Mouse (Mus musculus) gastrocnemius, postnatal 25 days (tissue): Measurements from ENCODE around the gene Tmcc2. TPM values are rescaled to one million over a fixed set of nuclear protein-coding genes. Genes with fewer than 3 reads are reported as not detected.

Source experiments
- DNase-seq: peaks from one replicate; pipeline ENCODE4 v3.0.0; 2022
- total RNA-seq, 2 experiments: library from RNA; stranded (reverse); gene quantifications; 1 replicate in 1 of 2; 2 replicates in 1 of 2; pipeline ENCODE4 v1.2.3; 2021

Gene Tmcc2
- total RNA-seq, 2 experiments from 2014 or later = 23.3 to 25.1 TPM

DNA sequence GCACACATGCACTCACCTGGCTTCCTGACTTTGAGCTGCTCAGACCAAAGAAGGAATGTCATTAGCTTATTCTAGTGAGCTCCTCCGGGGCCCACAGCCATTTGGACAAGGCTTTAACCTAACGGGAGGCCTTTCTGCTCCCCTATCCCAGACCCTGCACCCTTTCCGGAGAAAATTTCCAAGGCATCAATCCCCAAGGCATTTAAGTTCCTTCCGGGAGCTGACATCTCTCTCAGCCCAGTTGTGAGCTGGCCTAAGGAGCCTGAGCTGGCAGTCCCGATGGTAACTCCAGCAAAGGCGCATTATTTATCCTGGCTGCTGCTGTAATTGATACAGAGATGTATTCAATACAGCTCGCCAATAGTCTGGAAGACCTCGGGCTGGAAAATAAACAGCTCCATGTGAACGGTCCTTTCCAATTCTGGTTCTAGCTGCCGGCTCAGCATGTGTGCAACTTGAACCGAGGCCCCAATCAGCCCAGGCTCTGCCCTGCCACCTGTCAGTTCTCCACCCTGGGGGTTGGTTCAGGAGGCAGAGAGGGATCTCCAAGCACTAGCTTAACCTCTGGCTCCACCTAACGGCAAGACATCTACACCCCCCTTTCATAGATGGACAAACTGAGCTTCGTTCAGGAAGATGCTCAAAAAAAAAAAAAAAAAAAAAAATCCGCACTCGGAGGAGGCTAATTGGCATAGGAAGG, 1.0 kb downstream of the Tmcc2 start:
- peak; percentile 83 for DNase-seq

DNA sequence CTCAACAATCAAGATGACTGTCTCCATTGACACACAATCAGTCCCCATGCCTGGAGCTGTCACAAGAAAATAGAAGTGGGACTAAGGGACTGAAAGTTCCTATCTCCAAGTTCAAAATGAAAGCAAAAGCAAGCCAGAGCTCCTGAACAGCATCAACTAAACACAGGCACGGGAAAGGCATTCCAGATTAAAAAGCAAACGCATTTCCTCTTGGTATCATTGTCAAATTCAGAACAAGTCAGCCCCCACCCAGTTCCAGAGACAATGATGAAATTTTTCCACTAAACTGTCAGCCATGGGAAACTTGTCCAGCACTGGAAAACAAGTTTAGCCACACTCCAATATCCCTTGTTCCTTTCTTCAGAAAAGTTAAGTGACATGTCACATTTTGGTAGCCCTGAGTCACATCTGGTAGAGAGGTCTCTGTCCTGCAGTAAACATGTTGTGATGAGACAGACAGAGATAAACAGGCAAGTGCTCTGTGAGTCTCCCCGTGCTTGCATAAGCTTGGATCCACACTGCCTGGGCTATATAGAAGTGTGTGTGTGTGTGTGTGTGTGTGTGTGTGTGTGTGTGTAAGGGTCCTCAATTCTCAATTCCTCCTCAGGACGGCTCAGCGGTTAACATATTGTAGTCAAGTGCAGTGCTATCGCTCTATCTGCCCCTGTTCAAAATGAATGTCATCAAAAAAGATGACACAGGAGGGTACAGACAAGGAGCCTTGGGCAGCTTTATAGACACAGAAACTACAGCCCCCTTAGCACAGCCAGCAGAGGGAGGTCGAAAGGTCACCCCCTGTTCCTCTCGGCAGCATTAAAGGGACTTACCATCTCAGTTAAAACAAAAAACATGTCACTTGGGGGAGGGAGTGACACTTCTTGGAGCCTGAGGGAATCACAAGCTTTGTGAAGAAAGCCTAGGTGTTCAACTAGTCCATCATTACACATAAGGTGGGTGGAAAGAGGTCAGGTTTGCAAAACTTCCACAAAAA, 2.0 kb downstream of the Tmcc2 start:
- no peak for DNase-seq

DNA sequence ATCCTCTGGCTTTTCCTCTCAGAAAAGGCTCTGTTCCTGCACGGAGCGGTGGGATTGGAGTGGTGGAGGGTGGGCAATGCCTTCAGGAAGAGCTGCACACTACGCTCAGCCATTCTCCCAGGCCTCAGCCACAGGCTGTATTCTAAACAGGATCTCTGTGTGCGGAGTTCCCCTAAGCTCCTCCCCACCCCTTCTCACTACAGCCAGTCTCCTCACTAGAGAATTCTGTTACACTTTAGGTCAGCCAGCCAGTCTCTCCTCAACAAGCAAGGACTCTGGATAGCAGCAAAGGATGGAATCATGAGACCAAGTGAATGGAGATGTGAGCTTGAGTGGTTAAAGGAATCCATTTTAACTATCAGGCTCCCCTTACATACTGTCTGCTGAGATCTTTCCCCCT, 3.1 kb downstream of the Tmcc2 start:
- DNase-seq = no peak

DNA sequence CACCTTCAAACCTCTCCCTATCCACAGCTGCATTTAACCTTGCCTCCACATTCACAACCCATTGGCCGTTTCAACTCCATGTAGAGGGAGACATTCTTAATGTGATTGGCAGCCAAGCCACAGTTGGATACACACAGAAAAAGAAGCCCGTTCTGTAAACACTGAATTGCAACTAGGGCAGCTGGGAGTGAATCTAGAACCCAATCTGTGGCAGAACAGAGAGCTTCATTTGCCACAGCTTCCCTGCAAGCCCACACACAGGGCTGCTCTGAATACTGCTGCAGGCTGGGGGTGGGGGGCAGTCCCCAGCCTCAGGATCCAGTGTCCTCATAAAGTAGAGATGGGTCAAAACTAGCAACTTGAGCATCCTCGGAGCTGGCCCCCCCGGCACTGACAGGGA, 4.8 kb downstream of the Tmcc2 start:
- no peak for DNase-seq

DNA sequence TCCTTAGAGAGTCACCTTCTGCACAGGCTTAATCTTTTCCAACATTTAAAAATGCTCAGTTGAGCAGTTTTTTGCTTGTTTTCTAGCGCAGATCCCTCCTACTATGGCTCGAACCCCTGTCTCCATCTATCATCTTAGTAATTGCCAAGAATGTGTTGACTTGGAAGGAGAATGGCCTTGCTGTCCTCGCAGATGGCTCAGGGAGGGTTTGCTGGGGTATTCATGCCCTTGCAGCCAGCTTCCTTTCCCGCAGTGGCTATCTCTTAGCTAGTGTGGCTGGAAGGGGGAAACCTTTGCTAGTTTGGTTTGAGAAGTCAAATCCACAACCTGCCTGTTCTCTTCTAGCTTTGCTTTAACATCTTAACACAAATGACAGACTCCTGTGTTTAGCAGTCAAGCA, 5.4 kb downstream of the Tmcc2 start:
- DNase-seq = no peak

DNA sequence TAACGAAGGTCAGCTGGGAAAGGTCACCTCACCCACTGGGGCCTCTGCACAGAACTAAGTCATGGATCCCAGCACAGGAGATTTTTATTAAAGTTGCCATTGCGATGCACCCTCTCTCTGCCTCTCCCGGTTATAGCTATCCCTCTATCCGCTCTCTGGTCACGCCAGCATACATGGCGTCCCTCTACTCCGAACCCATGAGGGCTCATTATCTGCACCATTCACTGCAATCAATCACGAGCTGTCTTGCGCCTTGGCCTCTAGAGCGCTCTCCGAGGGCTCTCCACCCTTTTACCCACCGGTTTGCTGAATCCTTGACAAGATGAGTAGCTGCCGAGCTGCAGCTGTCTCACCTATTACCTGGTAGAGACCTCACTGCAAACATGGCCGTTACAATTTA, 5.8 kb downstream of the Tmcc2 start:
- no peak for DNase-seq

DNA sequence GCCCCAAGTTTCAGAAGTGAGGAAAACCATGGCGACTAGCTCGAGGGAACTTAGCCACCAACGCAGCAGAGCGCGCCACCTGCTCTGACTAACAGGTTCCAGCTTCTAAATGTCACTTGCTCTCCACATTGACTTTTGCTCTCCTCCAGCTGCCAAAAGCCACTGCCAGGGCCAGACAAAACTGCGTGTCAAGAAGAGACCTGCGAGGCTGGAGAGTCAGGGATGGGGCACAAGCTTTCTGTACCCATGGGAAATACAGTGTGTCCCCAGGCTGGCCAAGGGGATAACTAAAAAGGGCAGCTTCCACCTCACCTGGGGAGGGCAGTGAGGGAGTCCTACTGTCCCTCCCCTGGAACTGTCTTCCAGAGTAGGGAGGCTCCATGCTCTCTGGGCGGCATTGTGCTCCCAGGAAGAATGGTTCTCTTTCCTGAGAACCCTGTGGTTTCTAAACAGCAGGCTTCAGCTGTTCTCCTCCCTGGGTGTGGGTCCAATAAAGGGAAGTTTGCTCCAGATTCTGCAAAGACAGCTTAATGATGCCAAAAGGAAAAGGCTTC, 7.0 kb downstream of the Tmcc2 start:
- peak; percentile 57 for DNase-seq

DNA sequence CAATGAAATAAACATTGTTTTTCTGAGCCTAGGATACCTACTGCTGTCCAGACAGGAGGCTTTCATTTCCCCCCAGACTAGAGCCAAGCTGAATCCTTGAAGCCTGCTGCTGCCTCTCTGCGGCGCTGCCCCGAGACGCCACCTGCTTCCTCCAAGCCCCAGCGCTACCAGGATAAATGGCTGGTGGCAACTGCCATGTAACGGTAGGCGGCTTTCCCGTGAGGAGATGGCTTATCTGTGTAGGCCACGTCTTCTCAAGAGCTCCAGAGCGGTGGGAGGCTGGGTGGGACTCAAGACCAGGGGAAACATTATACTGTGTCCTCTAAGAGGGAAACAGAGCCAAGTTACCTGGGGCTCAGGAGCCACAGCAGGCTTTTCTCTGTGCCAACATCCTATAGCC, 9.2 kb downstream of the Tmcc2 start:
- DNase-seq = no peak

DNA sequence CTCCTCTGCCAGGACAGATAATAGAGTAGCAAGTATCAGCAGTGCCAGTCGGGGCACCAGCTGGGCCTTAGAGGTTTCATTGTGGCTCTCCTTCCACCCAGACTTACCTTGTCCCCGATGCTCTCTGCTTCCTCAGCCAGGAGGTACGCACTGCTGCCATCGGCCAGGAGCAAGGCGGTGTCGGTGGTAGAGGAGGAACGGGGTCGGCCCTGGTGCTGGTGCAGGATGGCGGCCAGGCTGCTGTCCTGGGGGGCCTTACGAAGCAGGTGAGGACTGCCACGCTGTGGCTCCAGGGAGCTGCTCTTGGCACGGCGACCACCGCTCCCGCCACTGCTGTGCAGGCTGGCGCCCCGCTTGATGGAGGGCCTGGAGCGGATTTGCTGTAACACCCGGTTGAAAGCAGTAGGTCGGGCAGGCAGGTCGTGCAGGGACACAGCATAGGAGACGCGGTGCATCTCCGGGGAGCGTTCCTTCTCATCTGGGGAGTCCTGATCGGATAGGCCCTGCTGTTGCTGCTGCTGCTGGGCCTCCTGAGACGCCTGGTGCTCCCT, 10.5 kb downstream of the Tmcc2 start:
- peak; percentile 15 for DNase-seq

DNA sequence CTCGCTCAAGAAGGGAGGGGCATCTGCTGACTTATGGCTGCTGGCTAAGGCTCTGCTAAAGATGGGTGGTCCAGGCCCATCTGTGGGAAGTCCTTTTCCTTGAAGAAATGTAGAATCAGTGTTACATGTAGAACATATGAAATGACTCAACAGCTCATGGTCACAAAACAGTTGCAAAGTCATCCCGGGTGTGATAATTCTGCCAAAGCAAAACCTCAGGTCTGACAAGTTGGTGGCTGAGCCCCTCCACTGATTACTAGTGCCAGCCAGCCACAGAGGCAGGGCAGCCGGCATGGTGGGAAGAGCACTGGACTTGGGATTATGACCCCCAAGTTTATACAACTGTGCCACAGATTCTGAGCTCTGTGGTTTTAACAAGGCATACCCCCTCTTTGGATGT, 13.3 kb downstream of the Tmcc2 start:
- no peak for DNase-seq

DNA sequence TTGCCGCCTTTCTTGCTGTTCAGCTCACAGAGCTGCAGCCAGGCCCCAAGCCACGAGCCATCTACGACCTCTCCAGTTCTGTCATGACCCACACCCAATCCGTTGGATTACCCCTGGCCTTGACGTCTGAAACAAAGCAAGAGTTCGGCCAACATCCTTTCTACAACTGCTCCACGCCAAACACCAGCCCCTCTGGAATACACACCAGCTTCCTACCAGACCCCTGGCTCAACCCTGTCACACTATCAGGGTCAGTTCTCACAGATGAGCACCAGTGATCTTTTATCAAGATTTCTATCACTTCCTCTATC, 14.1 kb downstream of the Tmcc2 start:
- DNase-seq = no peak

DNA sequence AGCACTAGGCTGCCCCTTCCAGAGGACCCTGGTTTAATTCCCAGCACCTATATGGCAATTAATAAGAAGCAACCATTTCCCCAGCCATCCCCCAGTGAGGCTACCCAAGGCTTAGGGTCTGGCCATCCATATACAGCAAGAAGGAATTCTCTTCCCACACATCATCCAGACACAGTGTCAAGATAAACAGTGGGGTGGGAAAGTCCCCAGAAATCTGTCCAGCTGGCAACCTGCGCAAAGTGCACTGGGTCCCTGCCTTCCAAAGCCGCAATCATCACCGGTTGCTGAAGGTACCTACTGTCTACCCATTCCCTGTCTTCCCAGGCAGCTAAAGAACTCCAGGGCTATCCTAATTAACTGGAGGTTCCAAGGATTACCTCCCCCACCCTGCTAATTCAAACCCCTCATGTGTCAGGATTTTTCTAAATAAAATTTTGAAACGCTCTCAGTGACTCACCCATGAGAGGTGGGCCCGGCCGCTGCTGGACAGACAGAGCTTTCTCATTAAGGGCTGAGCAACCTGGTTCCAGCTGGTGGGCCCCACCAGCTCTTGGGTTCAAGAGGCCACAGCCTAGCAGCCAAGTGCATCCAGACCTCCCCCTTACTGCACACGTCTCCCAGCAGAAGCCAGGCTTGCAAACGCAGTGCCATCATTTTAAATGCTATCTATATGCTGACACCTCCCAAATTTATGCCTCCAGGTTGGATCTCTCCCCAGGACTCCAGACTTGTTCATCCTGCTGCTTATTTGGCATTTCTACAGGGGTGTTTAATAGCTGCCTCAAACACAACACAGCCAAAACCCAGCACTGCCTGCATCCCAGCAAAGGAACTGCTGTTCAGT, 14.6 kb downstream of the Tmcc2 start:
- no peak for DNase-seq

DNA sequence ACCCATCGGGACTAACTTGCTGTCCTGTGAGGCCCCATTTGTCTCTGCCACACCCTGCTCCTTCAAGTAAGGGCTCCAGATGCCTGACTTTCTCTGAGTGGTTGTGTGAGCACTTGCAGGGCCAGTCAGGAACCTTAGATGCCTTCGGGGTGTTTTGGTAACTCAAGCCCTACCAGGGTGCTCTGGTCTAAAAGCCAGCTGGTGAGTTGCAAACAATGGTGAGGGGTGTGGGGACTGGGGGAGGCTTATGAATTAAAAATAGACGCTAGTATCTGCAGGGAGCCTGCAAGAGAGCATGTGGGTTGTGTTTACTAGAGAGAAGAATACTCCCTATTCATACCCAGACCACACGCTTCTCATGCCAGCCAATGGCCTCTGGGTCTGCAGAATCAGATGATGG, 15.8 kb downstream of the Tmcc2 start:
- no peak for DNase-seq

DNA sequence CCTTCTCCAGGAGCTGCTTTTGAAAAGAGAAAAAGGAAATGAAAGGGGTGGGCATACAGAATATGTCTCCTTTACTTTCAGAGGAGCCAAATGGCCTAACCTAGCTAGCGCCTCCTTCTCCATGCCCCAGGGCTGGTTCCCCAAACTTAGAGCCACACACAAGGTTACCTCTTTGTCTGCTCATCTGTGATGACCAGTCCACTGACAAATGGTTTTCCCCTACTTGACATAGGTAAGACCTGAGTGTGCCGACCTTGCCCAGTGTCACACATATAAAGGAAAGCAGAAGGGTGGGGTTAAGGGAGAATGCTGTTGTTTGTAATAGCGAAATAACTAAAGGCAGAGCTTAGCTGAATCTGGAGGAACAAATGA, 16.2 kb downstream of the Tmcc2 start:
- no peak for DNase-seq

DNA sequence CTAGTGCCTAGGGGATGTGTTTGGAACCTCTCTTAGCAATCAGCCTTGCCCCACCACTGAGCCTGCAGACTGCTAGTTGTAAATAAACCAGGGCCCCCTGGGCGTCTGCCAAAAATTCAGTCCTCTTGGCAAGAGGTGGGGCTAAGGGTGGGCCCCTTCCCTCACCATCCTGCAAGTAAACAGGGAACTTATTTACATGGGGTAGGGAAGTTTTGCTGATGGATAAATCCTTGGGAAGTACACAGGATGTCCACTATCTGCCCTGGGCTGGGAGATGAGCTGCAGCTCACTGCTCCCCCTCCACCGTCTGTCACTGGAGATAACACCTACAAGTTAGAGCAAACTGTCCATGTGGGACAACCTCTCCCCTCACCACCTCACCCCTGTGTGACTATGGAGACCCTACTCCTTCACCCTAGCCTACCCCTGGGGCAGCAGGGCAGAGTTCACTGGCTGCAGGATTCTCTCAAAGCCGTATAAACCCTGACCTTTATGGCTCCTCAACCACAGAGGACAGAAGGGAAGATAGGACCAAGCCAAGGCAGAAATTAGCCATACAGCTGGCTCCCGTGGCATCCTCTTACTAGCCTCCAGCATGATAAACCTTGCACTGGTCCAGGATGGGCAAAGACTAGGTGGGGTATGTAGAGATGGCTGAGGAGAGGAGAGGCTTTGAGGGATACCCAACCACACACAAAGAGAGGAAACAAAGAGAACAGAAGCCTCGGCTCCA, 16.8 kb downstream of the Tmcc2 start:
- no peak for DNase-seq

DNA sequence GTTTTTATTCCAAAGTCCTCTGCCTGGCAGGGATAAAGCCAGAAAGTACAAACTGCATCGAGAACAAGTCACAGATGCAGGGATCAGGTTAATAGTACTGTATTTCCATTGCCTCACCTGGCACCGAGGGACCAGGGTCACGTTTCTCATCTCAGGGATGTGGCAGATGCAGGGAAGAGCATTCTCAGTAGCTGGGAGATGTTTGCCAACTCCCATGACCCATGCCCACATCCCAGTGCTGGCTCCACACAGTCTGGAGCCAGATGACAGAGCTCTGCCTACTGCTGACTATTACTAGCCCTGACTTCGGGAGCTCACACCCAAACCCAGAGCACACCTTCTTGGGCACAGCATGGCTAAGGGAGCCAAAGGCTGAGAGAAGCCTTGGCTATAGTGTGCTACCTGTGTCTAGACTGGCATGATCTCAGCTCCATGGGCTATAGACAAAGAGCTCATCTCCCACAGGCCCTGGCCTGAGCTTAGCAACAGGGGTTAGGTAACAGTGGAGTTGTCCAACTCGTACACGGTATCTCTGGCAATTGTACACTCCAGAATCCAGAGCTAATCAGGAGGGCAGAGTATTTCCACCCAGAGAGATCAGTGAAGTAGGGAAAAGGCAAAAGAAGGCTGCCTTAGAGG, 18.1 kb downstream of the Tmcc2 start:
- no peak for DNase-seq

DNA sequence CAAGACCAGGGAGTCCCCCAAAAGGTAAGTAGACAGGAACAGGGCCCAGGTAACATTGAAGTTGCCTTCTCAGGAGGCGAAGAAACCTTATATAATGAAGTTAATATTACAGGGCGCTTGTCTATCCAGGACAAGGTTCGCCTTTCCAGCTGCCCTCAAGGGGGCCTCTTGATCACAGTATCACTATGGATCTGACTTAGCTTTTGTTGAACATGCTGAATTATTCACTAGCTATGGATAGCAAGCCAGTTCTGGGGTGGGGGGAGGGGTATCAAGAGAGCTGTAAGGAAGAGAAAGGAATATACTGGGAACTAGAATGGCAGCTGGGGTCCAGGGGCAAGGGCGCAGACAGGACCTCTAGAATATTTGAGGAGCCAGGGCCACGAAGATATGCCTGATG, 18.7 kb downstream of the Tmcc2 start:
- no peak for DNase-seq

DNA sequence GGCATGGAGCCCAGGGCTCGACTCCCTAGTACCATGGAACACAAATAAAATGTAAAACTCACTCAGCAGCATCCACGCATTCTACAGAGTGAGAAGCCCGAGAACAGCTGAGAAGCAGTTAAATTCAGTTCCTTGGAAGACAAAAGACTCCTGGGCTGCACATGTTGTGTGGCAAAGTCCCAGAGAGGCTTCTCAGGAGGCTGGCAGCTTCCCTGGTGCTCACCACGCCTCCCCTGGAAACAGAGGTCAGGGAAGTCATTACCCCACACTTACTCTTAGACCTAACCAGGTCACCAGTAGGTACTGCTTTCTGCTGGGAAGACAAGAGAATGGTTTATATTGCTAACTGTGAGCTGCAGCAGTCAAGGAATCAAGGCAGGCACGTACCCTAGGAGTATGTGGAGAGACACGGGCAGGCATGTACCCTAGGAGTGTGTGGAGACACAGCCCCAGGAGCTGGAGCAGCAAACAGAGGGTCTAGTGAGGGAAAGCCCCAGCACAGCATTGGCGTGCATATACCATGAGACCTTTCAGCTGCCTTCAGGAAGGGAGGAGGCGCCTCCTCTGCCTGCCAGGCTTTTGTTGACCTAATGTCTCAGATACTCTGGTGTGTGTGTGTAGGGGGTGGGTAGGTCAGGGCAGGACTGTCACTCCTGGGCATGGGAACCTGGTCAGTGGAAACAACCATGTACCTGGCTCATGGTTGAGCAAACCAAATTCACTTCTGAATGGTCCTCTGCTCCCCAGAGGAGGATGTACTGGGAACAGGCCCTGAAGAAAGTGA, 19.6 kb downstream of the Tmcc2 start:
- DNase-seq = no peak

DNA sequence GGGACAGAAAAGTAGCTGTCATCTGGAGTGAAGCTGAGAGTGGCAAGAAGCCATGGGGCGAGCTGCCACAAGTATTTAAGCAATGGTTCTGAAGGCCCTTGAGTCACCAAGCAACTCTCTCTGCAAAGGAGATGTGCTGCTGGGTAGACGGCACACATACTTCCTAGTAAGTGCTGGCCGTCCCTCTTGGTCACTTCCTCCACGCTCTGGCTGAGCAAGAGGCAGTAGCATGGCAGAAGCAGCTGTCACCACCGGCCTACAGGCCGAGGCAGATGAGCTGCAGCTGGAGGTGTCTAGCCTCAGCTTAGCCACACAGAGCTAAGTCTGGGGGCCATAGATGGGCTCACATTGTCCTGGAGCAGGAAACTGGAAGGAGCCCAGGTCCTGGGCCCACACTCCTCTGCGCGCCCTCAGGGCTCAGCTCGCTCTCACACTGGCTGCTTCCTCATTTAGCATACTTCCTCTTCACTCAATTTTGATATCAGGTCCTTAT, 20.4 kb downstream of the Tmcc2 start:
- DNase-seq = no peak
